Mouse (Mus musculus) cerebellum, adult (tissue): ENCODE data around the gene Phkg2.
"Not testable (repeated sequence)": the region's sequence is repeated elsewhere in the genome, so short reads cannot be mapped to it uniquely, and the experiment has no call there.

ENCODE experiments used
- ATAC-seq: cut with Nextera tagmentation; 2 replicates; pipeline ENCODE4 v1.9.2; 2017; ENCODE audit warnings: mild to moderate bottlenecking, moderate library complexity, mixed read lengths; ENCODE audit not compliant: insufficient number of reproducible peaks, low FRiP score, low TSS enrichment

The Phkg2 gene

GRCm38 (mm10) chr7:127601735-127602134 lies 28.6 kb downstream of the Phkg2 start:
- no peak for ATAC-seq

DNA sequence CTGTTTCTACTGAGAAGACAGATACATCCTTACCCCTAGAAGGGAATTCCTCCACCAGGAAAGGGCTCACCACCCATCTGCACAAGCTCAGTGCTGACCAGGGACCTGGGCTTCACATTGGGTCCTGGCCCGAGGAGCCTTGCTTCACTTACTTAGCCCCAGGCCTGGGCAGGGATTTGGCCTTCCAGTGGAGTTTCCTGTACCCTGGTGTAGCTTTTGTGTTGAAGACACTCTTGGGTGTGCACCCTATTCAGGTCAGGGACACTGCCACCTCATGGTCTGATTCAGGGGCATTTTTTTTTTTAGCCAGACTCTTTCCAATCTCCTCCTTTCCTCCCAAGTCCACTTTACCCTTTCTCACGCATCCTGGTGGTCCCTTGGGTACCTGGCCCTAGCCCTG lies 29.8 kb downstream of the Phkg2 start:
- ATAC-seq: no peak

DNA sequence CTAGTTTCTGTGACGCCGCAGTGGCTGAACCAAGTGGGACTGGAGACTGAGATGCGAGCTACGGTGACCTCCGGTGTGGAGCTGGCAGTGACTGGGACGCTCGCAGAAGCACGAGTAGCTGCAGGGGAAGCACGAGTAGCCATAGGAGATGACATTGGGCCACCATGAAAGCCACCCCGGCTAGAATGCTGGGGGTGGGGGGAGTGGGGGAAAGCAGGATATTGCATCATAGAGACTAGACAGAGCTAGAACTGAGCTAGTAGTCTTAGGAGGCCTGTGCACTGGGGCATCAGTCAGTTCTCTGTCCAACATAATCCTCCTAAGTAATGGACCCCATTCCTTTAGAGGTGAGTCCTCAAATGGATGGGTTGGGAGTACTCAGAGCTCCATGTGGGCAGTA lies 31.1 kb downstream of the Phkg2 start:
- ATAC-seq: no peak

DNA sequence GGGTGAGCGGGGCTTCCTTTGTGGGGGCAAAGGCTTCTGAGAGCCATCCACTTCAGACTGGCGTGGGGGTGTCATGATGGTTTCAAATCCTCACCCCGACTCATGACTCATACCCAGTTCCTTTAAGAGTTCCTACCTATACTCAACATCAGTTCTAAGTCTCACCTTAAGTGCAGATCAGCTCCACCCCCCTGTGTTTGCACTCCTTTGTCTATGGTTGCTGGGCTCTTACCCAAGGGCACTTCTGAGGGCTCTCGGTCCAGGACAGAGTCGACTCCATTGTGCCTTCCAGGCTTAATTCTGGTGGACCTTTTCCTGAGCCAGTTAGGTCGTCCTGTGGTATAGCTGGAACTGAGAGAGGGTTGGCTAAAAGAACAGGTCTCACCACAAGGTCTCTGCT lies 34.0 kb downstream of the Phkg2 start:
- no peak for ATAC-seq

DNA sequence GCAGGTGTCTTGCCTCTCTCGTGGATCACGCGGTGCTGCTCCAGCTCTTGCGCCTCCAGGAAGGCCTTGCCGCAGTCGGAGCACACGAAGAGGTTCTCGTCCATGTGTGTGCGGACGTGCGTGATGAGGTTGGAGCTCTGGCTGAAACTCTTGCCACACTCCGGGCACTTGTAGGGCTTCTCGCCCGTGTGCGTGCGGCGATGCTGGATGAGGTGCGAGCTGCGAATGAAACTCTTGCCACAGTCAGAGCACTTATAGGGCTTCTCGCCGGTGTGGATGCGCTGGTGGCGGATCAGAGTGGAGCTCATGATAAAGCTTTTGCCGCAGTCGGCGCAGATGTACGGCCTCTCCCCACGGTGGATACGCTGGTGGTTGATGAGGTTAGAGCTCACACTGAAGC lies 37.9 kb downstream of the Phkg2 start:
- no peak for ATAC-seq

DNA sequence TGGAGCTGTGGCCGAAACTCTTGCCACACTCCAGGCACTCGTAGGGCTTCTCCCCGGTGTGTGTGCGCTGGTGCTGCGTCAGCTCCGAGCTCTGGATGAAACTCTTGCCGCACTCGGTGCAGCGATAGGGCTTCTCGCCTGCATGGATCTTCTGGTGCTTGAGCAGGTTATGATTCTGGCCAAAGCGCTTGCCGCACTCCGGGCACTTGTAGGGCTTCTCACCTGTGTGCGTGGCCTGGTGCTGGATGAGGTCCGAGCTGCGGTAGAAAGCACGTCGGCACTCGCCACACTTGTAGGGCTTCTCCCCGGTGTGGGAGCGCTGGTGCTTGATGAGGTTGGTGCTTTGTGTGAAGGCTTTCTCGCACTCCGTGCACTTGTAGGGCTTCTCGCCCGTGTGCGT lies 38.4 kb downstream of the Phkg2 start:
- ATAC-seq: no peak

- ATAC-seq: no peak
These were observed 40.4 kb downstream of the Phkg2 start for GRCm38 (mm10) chr7:127613501-127613900.

DNA sequence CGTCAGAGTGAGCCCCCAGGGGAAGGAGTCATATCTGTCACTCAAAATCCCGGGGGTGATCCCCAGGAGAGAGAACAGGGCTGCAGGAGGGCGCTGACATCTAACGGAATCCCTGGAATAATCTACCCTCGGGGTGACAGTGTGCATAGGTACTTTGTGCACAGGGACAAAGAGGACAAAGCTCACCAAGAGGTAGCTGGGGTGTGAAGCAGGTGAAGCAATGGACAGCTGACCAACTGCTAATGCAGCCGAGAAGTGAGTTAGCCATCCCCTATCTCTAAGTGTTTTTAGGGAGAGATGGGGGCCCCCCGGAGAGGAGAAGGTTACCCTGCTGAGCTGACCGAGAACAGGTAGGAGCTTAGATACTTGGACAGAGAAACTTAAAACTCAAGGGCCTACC lies 41.0 kb downstream of the Phkg2 start:
- no peak for ATAC-seq

- no peak for ATAC-seq
These were observed 41.4 kb downstream of the Phkg2 start for GRCm38 (mm10) chr7:127614511-127614890.

DNA sequence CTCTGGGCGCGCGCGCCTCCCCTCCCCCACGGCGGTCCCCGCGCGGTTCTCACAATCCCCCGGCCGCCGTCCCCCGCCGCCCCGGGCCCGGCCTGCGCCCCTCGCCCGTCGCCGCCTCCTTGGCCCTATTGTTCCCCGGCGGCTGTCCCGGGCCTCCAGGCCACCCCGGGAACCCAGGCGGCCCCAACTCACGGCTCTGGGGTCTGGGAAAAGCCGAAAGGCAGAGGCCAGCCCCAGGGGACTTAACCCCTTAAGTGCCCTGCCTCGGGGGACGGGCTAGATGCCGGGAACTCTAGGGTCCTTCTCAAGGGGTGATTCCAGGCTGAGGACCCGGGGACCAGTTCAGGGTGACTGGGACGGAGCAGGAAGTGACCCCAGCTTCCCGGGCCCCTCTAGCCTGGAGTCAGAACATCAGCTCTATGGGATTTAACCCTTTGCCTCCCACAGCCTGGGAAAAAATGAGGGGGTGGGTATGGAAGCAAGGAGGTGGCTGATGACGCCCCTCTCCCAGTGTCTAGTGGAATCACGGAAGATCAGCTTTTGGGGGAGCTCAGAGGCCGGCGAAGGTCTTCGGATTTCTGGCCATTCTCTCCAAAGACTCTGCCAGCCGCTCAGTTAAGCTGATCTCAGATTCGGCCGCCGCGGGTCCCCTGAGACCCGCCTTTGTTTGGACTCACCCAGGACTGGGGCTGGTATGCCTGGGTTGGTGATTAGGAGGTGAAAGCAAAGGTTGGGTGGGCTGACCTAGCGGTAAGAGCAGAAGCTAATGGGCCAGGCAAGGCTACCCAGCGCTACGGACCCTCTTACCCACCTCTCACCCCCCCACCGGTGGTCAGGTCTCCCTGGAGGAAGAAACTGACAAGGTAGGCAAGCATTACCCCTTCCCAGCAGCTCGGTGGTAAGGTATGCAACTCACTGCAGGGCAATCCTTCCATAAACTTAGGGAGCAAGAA lies 42.0 kb downstream of the Phkg2 start, which contains the start of gene Zfp629:
Zfp629 (minus strand) TSS at position 907 of the 953 bp plus-strand sequence.
- peak; percentile 81; the same call in 1 of the 2 replicates for ATAC-seq

GRCm38 (mm10) chr7:127616336-127616735 lies 43.2 kb downstream of the Phkg2 start:
- ATAC-seq: no peak

DNA sequence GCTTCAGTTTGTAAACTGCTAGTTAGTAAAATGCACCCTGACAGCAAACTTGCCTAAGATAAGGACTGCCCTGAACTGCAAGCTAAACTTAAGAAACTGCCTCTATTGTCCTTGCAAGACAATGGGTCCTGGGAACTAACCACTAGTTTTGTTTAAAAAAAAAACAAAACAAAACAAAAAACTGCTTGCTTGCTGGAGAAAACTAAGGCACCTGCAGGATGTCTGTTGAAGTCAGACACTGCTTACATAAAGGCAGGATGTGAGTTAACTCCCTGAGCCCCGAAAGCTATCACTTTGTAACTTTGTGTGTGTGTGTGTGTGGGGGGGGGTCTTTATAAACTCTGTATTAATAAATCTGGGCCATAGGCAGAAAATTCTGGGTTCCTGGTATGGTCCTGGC lies 43.7 kb downstream of the Phkg2 start:
- no peak for ATAC-seq

- ATAC-seq: no peak
These were observed 44.8 kb downstream of the Phkg2 start for GRCm38 (mm10) chr7:127617962-127618361.

DNA sequence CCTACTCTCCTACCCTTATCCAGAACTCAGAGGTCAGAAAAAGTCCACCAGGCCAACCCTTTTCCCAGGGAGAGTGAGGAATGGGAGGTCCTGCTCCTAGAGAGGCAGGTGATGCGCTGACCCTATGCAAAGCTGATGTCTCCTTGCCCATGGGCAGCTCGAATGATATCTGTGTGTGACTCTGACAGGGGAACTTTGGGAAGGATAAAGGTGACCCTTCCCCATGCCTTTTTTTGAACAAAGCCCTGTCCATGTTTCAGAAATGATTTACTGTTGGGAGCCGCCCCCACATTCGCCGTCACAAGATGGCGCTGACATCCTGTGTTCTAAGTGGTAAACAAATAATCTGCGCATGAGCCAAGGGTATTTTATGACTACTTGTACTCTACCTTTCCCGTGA lies 45.3 kb downstream of the Phkg2 start:
- ATAC-seq: not testable (repeated sequence)

DNA sequence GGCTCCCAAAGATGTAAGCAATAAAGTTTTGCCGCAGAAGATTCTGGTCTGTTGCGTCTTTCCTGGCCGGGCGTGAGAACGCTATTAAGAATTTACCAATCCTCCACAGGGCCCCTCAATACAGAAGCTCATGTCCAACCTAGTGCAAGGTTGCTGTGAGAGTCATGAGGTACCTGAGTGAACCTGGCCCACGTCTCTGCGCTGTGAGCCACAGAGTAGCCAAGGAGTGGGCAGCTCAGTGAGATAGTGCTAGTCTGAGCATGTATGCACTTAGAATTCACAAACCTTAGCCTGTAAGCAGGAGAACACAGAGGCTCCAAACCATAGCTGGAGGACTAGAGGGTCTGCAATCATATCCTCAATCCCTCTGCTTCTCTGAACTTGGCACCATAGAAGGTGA lies 52.9 kb downstream of the Phkg2 start:
- no peak for ATAC-seq

DNA sequence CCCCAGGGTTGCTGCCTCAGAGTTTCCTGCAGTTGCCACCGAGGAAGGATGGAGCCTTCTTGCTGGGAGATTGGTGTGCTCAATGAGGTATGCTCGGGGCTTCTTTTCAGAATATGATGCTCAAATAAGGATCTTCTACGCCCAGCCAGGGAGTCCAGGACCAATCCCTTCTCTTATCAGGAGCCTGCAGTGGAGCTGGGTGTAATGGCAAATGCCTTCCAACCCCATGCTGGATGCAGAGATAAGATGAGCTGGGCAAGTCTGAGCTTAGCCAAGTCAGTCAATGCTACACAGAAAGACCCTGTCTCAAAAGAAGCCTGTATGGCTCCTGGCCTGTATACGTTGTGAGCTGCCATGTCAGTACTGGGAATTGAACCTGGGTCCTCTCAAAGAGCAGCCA lies 53.3 kb downstream of the Phkg2 start:
- no peak for ATAC-seq

DNA sequence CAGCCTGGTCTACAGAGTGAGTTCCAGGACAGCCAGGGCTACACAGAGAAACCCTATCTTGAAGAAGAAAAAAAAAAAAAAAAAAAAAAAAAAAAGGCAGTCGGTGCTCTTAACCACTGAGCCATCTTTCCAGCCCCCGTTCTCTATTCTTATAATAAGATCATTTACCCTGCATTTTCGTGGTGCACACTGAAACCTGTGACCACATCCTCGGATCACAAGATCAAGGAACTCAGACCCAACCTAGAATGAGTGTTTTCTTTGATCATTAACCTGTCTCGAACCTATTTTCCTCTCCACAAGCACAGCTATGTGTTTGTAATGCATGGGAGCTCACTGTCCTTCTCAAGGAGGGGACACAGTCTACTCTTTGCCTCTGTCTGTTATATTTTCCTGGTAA lies 55.5 kb downstream of the Phkg2 start:
- ATAC-seq: no peak

- ATAC-seq: no peak
These were observed 58.3 kb downstream of the Phkg2 start for GRCm38 (mm10) chr7:127631416-127631815.
